Mouse (Mus musculus) liver, embryonic 18 days (tissue): ENCODE measurements around the gene Hoxa4. TPM values are rescaled to one million over a fixed set of nuclear protein-coding genes. Genes with fewer than 3 reads are reported as not detected.

Experiments used
- polyA plus RNA-seq: library from polyadenylated mRNA; depleted of rRNA; stranded (reverse); fragments of >200 nt; gene quantifications from 2 replicates; pipeline ENCODE4 v1.2.3, GENCODE M21; 2012; rRNA removed

The Hoxa4 gene
- 0.26 and 0.28 TPM in 2 replicates for polyA plus RNA-seq

GRCm38 (mm10) chr6:52190906-52191810 lies at the start of gene Hoxa4:
Gene Hoxa4 (minus strand): TSS chr6:52191753.

GRCm38 (mm10) chr6:52240389-52241000 lies 48.9 kb upstream of the Hoxa4 start, which contains the start of gene Hoxa10:
Gene Hoxa10 (minus strand): TSS chr6:52240854.

GRCm38 (mm10) chr6:52230516-52231165 lies 39.1 kb upstream of the Hoxa4 start, which contains the start of gene Hoxa9:
Gene Hoxa9 (minus strand): TSS chr6:52231089.

DNA sequence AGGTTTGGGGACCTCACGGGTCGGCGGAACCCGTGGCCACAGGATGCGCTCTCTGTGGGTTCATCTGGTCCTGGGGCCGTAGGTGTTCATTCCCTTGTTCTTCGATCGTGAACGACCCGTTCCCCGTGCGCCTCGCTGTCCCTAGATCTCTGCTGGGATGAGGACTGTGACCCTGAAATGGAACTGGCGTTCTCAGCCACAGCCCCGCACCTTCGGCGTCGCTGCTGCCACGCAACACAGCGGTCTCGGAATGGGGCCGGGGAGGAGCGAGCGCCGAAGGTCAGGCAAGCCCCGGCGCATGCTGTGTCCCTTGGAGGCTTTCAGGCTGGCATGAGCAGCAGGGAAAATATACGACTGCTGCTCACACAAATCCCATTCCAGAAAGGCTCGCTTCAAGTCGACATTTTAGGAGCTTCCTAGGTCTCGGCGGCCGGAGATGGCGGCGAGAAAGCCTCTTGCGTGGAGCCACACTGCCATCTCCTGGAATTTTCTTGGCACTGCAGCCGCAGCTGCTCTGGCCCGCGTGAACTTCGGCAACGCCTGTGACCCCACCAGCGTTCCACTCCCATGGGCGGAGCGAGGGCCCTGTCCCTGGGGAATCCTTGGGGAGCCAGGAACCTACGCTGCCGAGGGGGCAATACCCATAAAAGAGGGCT lies 29.9 kb upstream of the Hoxa4 start, which contains the start of gene Hoxa7:
Gene Hoxa7, minus strand, starts transcription at position 518 of the 656 bp plus-strand sequence.

GRCm38 (mm10) chr6:52213119-52213986 lies 21.8 kb upstream of the Hoxa4 start, which contains the start of the genes Hoxa3 and Gm28308:
Gene Hoxa3 (minus strand): TSS chr6:52213336.
Gene Gm28308 (minus strand): TSS chr6:52213339.

DNA sequence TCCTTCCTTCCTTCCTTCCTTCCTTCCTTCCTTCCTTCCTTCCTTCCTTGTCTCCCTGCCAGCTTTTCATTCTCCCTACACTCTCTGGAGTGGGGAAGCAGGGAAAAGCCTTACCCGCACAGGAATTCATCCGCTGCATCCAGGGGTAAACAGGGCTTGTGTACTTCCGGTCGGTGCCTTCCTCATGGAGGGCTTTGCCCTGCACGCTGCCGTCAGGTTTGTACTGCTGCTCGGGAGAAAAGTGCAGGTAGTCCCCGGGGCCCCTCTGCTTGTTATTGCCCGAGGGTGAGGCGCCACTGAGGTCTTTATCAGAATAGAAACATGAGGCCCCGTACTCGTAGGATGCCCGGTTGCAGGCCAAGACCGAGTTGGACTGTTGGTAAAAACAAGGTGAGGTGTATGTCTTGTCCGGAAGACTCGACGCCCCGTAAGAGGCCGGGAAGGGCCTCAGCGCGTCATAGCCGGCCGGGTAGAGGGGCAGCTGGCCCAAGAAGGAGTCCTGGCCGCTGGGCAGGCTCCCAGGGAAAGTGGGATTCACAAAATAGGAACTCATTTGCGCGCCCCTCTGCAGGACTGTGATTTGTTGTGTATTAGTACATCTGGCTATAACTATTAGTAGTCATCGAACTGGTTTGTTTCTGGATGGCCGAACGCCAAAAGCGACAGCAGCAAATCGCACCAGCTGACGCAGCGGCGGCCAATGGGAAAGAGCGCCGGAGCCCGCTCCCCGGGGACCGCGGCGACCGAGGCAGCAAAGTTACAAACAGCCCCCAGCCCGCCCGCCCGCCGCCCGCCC lies 16.7 kb upstream of the Hoxa4 start, which contains the start of gene Hoxa6:
Gene Hoxa6, minus strand, starts transcription at position 651 of the 796 bp plus-strand sequence.

GRCm38 (mm10) chr6:52204050-52204752 lies 12.6 kb upstream of the Hoxa4 start, which contains the start of gene Hoxa5:
Gene Hoxa5 (minus strand): TSS chr6:52204587.

DNA sequence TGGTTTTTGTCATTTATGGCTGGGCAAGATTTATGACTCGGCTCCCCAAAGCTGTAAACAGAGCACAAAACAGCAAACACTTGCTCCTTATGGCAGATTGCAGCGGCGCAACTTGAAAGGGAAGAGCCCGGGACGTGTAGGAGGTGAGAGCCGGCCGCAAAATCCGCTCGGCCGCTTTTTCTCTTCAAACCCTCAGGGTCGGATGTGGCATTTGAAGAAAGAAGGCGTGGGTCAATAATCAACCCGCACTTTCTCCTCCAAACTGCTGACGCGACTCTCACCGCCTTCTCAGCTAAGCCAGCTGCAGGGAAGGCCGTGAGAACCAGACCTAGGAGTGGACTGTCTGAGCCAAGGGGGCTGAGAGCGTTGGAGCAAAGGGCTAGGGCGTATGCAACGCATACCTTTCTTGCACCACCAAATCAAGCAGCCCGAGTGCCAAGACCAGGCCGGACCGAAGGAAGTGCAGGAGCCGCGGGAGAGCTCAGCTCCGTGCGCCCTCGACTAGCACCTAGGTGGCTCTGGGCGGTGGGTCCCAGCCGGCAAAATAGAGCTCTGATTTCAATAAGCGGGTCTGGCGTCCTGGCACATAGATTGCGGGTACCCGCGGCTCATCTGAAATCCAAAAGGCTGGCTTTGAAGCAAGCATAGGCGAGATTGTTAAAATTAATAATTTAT lies 14.4 kb downstream of the Hoxa4 start, which contains the start of gene 5730596B20Rik:
Gene 5730596B20Rik, plus strand, starts transcription at position 438 of the 675 bp plus-strand sequence.

DNA sequence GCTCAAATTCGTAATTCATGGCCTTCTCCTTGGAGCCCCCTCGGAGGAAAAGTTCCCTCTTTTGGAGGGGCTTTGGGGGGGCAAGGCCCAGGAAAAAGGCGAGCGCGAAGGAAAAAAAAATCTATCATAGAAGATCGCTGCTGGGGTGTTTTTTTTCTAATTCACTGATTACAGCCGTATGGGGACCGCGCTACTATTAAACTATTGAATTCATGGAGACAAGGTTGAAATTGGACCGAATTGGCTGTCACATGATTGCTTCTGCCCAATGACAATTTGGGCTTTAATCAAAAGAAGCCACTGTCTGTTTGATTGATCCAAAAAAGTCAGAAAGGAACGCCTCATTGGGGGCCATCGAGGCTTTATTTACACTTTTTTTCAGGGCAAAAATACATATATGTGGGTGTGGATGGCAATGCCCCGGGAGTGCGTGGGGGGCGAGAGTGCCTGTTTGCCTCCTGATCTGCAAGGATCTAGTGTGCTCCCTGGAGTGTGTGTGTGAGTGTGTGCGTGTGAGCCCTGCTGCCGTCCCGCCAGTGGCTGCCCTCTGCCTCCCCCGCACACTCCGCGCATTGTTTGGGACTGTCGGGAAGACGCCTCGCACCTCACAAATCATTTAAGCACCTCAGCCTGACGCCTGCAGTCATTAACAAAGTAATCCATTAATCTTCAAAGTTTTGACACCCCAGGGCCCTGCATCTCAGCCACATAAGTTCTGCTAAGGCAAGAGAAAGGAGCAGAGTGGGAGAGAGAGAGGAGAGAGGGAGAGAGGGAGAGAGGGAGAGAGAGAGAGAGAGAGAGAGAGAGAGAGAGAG lies 26.7 kb downstream of the Hoxa4 start, which contains the start of gene Hoxa2:
Gene Hoxa2, minus strand, starts transcription at position 206 of the 815 bp plus-strand sequence.

DNA sequence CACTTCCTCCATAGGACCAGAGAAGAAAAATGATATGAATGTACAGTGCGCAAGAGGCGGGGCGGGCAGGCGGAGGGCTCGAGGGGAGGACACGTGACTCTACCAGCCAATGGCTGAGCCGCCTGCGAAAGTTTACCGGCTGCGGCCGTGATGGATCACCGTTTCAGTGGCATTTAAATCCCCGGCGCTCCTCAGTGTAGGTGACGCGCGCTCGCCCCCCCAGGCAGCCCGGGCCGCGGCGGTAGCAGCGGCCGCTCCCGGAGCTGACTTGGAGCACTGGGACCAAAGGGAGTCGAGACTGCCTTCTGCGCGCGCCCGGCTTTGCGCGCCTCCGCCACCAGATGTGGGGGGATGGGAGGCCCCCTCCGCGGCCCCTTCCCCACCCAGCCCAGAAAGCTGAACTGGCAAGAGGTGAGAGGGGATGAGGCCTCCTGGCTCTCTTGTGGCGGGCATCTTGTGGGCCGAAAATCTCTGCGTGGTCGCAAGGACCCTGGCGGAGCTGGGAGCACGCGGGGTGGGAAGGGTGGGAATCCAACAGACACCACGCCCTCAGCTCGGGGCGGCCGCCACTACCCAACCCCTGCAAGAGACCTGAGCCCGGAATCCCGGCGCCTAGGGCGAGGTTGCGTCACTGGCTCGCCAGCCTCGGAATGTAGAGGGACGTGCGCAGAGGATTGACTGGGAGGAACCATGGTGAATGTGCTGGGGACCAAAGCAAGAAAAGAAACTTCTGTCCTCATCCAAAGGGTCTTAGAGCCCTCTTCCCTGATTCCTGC lies 33.1 kb downstream of the Hoxa4 start, which contains the start of gene Hoxa1:
Gene Hoxa1, minus strand, starts transcription at position 42 of the 776 bp plus-strand sequence.

Other genes with a start within 250 kb of the Hoxa4 start
- gene Skap2, start 179.2 kb downstream of the Hoxa4 start, polyA plus RNA-seq = 15.6 and 16.3 TPM in 2 replicates
- gene Hoxa1, start 33.4 kb downstream of the Hoxa4 start, polyA plus RNA-seq = 0.30 and 0.35 TPM in 2 replicates
- gene Hoxa2, start 26.9 kb downstream of the Hoxa4 start, polyA plus RNA-seq = 0.30 and 0.35 TPM in 2 replicates
- 0.05 and 0.07 TPM in 2 replicates for gene 5730596B20Rik, start 14.3 kb downstream of the Hoxa4 start, polyA plus RNA-seq
- 1.0 and 1.2 TPM in 2 replicates for gene Hoxa5, start 12.8 kb upstream of the Hoxa4 start, polyA plus RNA-seq
- gene Hoxa6, start 17.0 kb upstream of the Hoxa4 start, polyA plus RNA-seq = not detected in 2 replicates
- gene Hoxa3, start 21.6 kb upstream of the Hoxa4 start, polyA plus RNA-seq = 0.38 and 0.46 TPM in 2 replicates
- not detected in 2 replicates for gene Gm28308, start 21.6 kb upstream of the Hoxa4 start, polyA plus RNA-seq
- 0.23 and 0.26 TPM in 2 replicates for gene Hoxa7, start 30.1 kb upstream of the Hoxa4 start, polyA plus RNA-seq
- 0.31 and 0.45 TPM in 2 replicates for gene Hoxa9, start 39.3 kb upstream of the Hoxa4 start, polyA plus RNA-seq
- 0.02 TPM in 2 replicates for gene Hoxa10, start 49.1 kb upstream of the Hoxa4 start, polyA plus RNA-seq
- not detected in 2 replicates for gene Hoxa11, start 54.1 kb upstream of the Hoxa4 start, polyA plus RNA-seq
- gene Hoxa13, start 69.1 kb upstream of the Hoxa4 start, polyA plus RNA-seq = not detected in 2 replicates
- not detected in 2 replicates for gene Evx1, start 121.7 kb upstream of the Hoxa4 start, polyA plus RNA-seq